Mouse (Mus musculus) cortical plate, adult 2 months (tissue): ENCODE data around the gene Wdr49.

Experiments
- CTCF ChIP-seq: fragments of 200-500 bp; IDR thresholded peaks from 2 replicates; pipeline ENCODE4 v1.5.1; 2011; ENCODE audit warnings: mild to moderate bottlenecking, control low read depth, low read length; ENCODE audit not compliant: insufficient read depth; ENCODE audit errors: extremely low read depth
- POLR2A ChIP-seq: fragments of 200-500 bp; IDR thresholded peaks from 2 replicates; pipeline ENCODE4 v1.6.1; 2011; ENCODE audit warnings: mild to moderate bottlenecking, low read length, control low read depth; ENCODE audit not compliant: insufficient read depth; ENCODE audit errors: extremely low read depth

- TF ChIP-seq POLR2A (no peak), CTCF (no peak)
Measured at GRCm38 (mm10) chr3:75474657-75475056, 7.3 kb downstream of the Wdr49 start.
